Mouse (Mus musculus): Measurements from ENCODE around the gene Robo1. TPM values are rescaled to one million over a fixed set of nuclear protein-coding genes. Genes with fewer than 3 reads are reported as not detected.

The Robo1 gene
- total RNA-seq, 2 experiments from 2014 or later = 103 to 112 TPM

- DNase-seq (ENCODE audit: low spot score in 2 of 2) = no peak
Observed at GRCm38 (mm10) chr16:72810942-72811341, 502.8 kb downstream of the Robo1 start.

- DNase-seq (ENCODE audit: low spot score in 2 of 2) = no peak
Observed at GRCm38 (mm10) chr16:72811494-72811893, 503.4 kb downstream of the Robo1 start.

- no peak for DNase-seq (ENCODE audit: low spot score in 2 of 2)
Observed at GRCm38 (mm10) chr16:72811908-72812307, 503.8 kb downstream of the Robo1 start.

GRCm38 (mm10) chr16:72828381-72828780 lies 520.3 kb downstream of the Robo1 start:
- DNase-seq (ENCODE audit: low spot score in 2 of 2) = no peak

GRCm38 (mm10) chr16:72829530-72829929 lies 521.4 kb downstream of the Robo1 start:
- DNase-seq (ENCODE audit: low spot score in 2 of 2) = no peak

GRCm38 (mm10) chr16:72830394-72831056 lies 522.4 kb downstream of the Robo1 start:
- DNase-seq (ENCODE audit: low spot score in 2 of 2) = no peak

GRCm38 (mm10) chr16:72834266-72834665 lies 526.2 kb downstream of the Robo1 start:
- no peak for DNase-seq (ENCODE audit: low spot score in 2 of 2)

- no peak for DNase-seq (ENCODE audit: low spot score in 2 of 2)
Observed at GRCm38 (mm10) chr16:72839031-72839430, 530.9 kb downstream of the Robo1 start.

GRCm38 (mm10) chr16:72841066-72841465 lies 533.0 kb downstream of the Robo1 start:
- no peak for DNase-seq (ENCODE audit: low spot score in 2 of 2)

GRCm38 (mm10) chr16:72854101-72854500 lies 546.0 kb downstream of the Robo1 start:
- DNase-seq (ENCODE audit: low spot score in 2 of 2) = no peak

GRCm38 (mm10) chr16:72854809-72855503 lies 546.9 kb downstream of the Robo1 start:
- DNase-seq (ENCODE audit: low spot score in 2 of 2) = no peak

GRCm38 (mm10) chr16:72861707-72862277 lies 553.7 kb downstream of the Robo1 start:
- DNase-seq (ENCODE audit: low spot score in 2 of 2) = no peak

GRCm38 (mm10) chr16:72866011-72866410 lies 557.9 kb downstream of the Robo1 start:
- no peak for DNase-seq (ENCODE audit: low spot score in 2 of 2)

GRCm38 (mm10) chr16:72874934-72875732 lies 567.0 kb downstream of the Robo1 start:
- DNase-seq (ENCODE audit: low spot score in 2 of 2) = no peak

GRCm38 (mm10) chr16:72888108-72888507 lies 580.0 kb downstream of the Robo1 start:
- DNase-seq (ENCODE audit: low spot score in 2 of 2) = peak in 1 of 2 experiments; percentile 40

GRCm38 (mm10) chr16:72889401-72889800 lies 581.3 kb downstream of the Robo1 start:
- no peak for DNase-seq (ENCODE audit: low spot score in 2 of 2)

- no peak for DNase-seq (ENCODE audit: low spot score in 2 of 2)
Observed at GRCm38 (mm10) chr16:72897125-72897524, 589.0 kb downstream of the Robo1 start.

- no peak for DNase-seq (ENCODE audit: low spot score in 2 of 2)
Observed at GRCm38 (mm10) chr16:72908895-72909294, 600.8 kb downstream of the Robo1 start.

GRCm38 (mm10) chr16:72913134-72913533 lies 605.0 kb downstream of the Robo1 start:
- peak; percentile 36 to 49 for DNase-seq (ENCODE audit: low spot score in 2 of 2)

- DNase-seq (ENCODE audit: low spot score in 2 of 2) = no peak
Observed at GRCm38 (mm10) chr16:72914068-72914630, 606.0 kb downstream of the Robo1 start.

GRCm38 (mm10) chr16:72920013-72920412 lies 611.9 kb downstream of the Robo1 start:
- no peak for DNase-seq (ENCODE audit: low spot score in 2 of 2)

All from layer of hippocampus, postnatal 10 days (tissue).